Mouse (Mus musculus) olfactory bulb, adult 2 months (tissue): ENCODE measurements around the gene Srgap2.

Source experiments
- CTCF ChIP-seq: fragments of 200-500 bp; IDR thresholded peaks from 2 replicates; pipeline ENCODE4 v1.5.1; 2012; ENCODE audit warnings: low read depth, mild to moderate bottlenecking, low read length, moderate library complexity; ENCODE audit not compliant: insufficient read depth
- POLR2A ChIP-seq: fragments of 200-500 bp; IDR thresholded peaks from 2 replicates; pipeline ENCODE4 v1.6.1; 2012; ENCODE audit warnings: mild to moderate bottlenecking, low read depth, low read length, moderate library complexity; ENCODE audit not compliant: insufficient read depth

GRCm38 (mm10) chr1:131423061-131423460 is 104.1 kb downstream of the Srgap2 start:
- TF ChIP-seq POLR2A (no peak), CTCF (no peak)
